Mouse (Mus musculus) erythroblast, embryonic 14.5 days (primary cell): ENCODE measurements around the gene Atad2b.

Experiments used
- GATA1 ChIP-seq: IDR thresholded peaks from 2 replicates; pipeline ENCODE4 v1.6.1; 2012; ENCODE audit warnings: low read length, inconsistent platforms, mixed read lengths
- TAL1 ChIP-seq: IDR thresholded peaks from 3 replicates; pipeline ENCODE4 v1.6.1; 2012; ENCODE audit warnings: low read length, inconsistent platforms, mixed read lengths

DNA sequence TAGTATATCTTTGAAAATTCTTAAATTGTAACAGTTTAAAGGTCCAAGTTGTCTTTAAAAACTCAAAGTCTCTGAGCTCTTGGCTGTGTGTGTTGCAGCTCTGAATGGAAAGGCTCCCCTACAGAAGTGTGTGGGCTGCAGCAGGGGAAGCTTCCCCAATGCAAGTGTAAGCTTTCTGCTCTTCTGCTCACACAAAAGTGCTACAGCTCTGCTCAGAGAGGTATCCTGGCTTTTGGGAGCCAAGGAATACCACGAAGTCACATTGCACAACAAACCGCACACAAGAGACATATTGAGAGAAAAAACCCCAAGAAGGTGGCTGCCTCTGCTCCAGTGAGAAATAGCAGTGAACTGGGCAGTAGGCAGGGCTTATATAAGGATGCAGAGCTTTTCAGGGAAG lies 120.9 kb downstream of the Atad2b start:
- TF ChIP-seq TAL1 (no peak), GATA1 (no peak)
